Mouse (Mus musculus): ENCODE results near the gene Ankrd33. TPM values are rescaled to one million over a fixed set of nuclear protein-coding genes. Genes with fewer than 3 reads are reported as not detected.
A peak's percentile ranks its signal among the peaks of the same experiment; 100 is the strongest.

Ankrd33 gene
- polyA plus RNA-seq, 1 experiment from 2014 or later: not detected

DNA sequence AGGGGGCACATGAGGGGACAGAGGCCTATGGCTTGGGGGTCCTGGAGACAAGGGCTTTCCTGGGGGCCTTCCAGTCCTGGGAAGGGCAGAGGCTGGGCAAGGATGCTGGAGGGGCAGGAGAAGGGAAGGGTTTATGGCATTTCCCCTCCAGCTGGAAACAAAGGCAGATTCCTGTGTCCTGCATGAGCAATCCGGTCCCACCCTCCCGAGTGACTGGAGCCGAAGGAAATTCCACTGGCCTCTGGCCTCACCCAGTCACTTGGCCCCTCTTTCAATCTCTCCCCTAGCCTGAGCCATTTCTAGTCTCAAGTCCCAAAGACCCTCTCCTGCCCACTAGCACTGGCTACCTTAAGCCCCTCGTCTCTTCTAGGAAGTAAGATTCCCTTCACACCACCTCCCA, 7.6 kb downstream of the Ankrd33 start:
- Histone ChIP-seq H3K4me2 (no peak overlapping the region), H3K4me1 (ENCODE audit: control insufficient read depth, insufficient read depth, low read length) (peaks cover 5% of the 10 kb centered on the region; the same call in 1 of the 2 replicates), H3K9ac (ENCODE audit: low read depth, low read length) (no peak overlapping the region), H3K36me3 (ENCODE audit: control insufficient read depth, insufficient read depth, low read length) (no peaks in the 10 kb centered on the region), H3K9me3 (replicated peaks; ENCODE audit: control insufficient read depth, low read length) (no peaks in the 10 kb centered on the region), H3K4me3 (ENCODE audit: low read depth, low read length) (no peak overlapping the region), H3K27ac (ENCODE audit: low read depth, low read length) (no peak overlapping the region), H3K27me3 (ENCODE audit: control insufficient read depth, insufficient read depth, low read length) (peaks cover 13% of the 10 kb centered on the region)
- WGBS (ENCODE audit: insufficient replicate concordance): 42% methylated on average over 4 of the region's 4 CpGs
- no peak for ATAC-seq (replicated peaks; ENCODE audit: insufficient number of reproducible peaks, low FRiP score, low TSS enrichment)

DNA sequence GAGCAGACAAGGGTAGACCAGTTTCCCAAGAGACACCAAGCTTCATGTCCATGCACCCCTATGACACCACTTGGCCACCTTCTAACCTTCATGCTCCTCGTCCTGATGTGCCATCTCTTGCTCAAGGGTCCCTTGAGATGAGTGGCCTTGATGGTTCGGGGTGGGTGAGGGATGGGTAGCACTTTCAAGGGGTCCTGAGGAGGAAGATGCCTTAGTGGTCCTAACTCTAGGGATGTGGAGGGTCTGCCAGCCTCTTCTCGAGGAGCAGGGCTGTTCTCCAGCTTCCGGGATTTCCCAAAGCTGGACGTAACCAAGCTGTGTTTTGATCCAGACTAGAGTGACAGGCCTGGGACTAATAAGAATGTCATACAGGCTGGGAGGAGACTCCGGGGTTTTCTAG, 10.0 kb downstream of the Ankrd33 start:
- H3K27me3 ChIP-seq (ENCODE audit: control insufficient read depth, insufficient read depth, low read length): peaks cover 34% of the 10 kb centered on the region
- no peaks in the 10 kb centered on the region for H3K36me3 ChIP-seq (ENCODE audit: control insufficient read depth, insufficient read depth, low read length)
- no peak overlapping the region for H3K9ac ChIP-seq (ENCODE audit: low read depth, low read length)
- H3K27ac ChIP-seq (ENCODE audit: low read depth, low read length): no peak overlapping the region
- WGBS (ENCODE audit: insufficient replicate concordance): 85% methylated on average over 6 of the region's 6 CpGs
- H3K4me2 ChIP-seq: no peak overlapping the region
- no peak overlapping the region for H3K4me3 ChIP-seq (ENCODE audit: low read depth, low read length)
- peaks cover 18% of the 10 kb centered on the region for H3K4me1 ChIP-seq (ENCODE audit: control insufficient read depth, insufficient read depth, low read length)
- ATAC-seq (replicated peaks; ENCODE audit: insufficient number of reproducible peaks, low FRiP score, low TSS enrichment): no peak
- H3K9me3 ChIP-seq (replicated peaks; ENCODE audit: control insufficient read depth, low read length): no peaks in the 10 kb centered on the region

DNA sequence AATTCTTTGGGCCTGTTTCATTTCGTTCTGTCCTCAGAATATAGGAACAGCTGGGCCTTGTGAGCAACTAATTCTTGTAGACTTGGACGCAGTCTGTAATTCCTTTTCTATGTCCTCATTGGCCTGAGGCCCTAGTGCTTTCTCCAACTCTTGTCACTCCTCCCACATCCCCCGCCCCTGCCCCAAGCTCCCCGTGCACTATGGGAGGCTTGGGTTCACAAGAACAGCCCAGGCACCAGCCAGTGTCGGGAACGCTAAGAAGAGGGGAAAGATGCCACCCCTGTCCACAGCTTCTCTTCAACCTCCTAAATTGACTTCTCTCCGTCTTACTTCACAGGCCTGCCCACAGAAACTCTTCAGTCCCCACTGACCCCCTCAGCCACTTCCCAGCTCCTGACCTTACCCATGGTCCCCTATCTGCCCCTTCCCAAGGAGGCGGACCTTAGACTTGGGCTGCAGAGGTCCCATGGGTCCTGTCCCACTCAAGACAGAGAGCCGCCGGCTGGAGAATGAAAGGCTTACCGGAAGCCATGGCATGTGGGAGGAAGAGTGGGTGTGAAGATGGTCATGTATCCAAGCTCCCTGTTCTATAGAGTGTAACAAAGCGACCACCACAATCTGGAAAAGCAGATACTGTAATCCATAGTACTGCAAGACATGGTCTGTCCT, 11.5 kb downstream of the Ankrd33 start:
- 66% methylated on average over 12 of the region's 12 CpGs for WGBS (ENCODE audit: insufficient replicate concordance)
- H3K27ac ChIP-seq (ENCODE audit: low read depth, low read length): no peak overlapping the region

DNA sequence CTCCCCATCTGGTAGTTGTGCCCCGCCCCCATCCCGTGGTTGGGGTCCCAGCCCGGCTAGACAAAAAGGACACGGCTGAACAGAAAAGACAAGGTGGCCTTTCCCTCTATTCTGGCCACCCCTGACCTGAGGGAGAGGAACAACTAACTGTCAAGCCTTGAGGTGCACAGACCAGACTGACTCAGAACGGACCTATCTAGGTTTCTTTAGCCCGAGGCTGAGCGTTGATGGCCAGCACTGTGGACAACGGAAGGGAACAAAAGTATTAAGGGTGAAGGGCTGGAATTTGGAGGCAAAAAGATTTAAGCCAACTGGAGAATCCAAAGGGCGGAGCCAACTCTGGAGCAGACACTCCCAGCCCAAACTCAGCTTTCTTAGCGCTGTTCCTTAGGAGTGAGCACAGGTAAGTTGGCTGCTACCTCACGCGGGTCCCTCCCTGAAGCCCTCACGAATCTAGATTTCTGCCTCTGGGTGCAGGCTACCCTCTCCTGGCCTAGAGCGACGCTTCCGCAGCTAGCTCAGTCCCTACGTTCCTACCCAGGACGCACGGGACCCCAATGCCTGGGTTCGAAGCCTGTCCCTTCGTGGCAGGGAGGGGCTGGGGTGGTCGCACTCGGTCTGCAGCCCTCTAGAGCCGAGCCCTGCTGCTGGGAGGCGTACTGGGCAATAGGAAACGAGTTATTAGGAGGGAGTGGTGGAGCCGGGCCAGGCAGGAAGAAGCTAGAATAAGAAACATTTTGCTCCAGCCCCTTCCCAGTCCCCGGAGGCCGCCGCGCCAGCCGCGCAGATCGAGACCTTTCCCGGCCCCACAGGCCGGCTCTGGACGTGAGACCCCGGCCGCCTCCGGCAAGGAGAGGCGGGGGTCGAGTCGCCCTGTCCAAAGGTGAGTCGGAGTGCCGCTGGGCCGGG, 12.9 kb downstream of the Ankrd33 start, which contains the start of gene Acvrl1:
TSS of gene Acvrl1 (plus strand) at position 342 of the 909 bp plus-strand sequence.
- peak; percentile 40 for ATAC-seq (replicated peaks; ENCODE audit: insufficient number of reproducible peaks, low FRiP score, low TSS enrichment)
- H3K4me1 ChIP-seq (ENCODE audit: control insufficient read depth, insufficient read depth, low read length): peaks cover 29% of the 10 kb centered on the region
- H3K27me3 ChIP-seq (ENCODE audit: control insufficient read depth, insufficient read depth, low read length): peaks cover 34% of the 10 kb centered on the region
- peak within 1 kb of the TSS; percentile 86 for H3K4me2 ChIP-seq
- no peaks in the 10 kb centered on the region for H3K36me3 ChIP-seq (ENCODE audit: control insufficient read depth, insufficient read depth, low read length)
- no peak within 1 kb of the TSS for H3K27ac ChIP-seq (ENCODE audit: low read depth, low read length)
- H3K9ac ChIP-seq (ENCODE audit: low read depth, low read length): peak within 1 kb of the TSS; percentile 73
- WGBS (ENCODE audit: insufficient replicate concordance): 4% methylated on average over 46 of the region's 46 CpGs
- peak within 1 kb of the TSS; percentile 47 for H3K4me3 ChIP-seq (ENCODE audit: low read depth, low read length)
- H3K9me3 ChIP-seq (replicated peaks; ENCODE audit: control insufficient read depth, low read length): no peaks in the 10 kb centered on the region

More for the DNA sequence above, 11.5 kb downstream of the Ankrd33 start:
- H3K4me3 ChIP-seq (ENCODE audit: low read depth, low read length): no peak overlapping the region
- no peaks in the 10 kb centered on the region for H3K9me3 ChIP-seq (replicated peaks; ENCODE audit: control insufficient read depth, low read length)
- no peak overlapping the region for H3K9ac ChIP-seq (ENCODE audit: low read depth, low read length)
- H3K36me3 ChIP-seq (ENCODE audit: control insufficient read depth, insufficient read depth, low read length): no peaks in the 10 kb centered on the region
- peaks cover 34% of the 10 kb centered on the region for H3K27me3 ChIP-seq (ENCODE audit: control insufficient read depth, insufficient read depth, low read length)
- no peak for ATAC-seq (replicated peaks; ENCODE audit: insufficient number of reproducible peaks, low FRiP score, low TSS enrichment)
- H3K4me1 ChIP-seq (ENCODE audit: control insufficient read depth, insufficient read depth, low read length): peaks cover 25% of the 10 kb centered on the region
- no peak overlapping the region for H3K4me2 ChIP-seq

DNA sequence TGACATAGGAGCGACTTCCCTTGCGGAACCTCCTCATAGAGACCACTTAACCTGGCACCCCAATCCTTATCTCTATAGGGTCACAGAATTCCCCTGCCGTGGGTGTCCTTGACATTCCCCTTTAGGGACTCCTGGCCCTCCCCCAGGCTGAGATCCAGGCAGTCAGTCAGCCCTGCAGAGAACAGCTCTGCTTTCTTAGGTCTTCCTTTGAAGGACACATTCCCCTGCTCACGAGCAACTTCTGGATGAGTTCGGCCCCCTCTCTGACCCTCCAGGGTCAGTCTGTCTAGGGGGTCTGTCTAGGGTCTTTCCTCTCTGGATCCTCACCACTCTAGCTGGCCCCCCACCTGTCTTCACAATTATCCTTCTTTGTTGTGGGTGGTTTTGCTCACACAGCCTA, 13.9 kb downstream of the Ankrd33 start:
- no peaks in the 10 kb centered on the region for H3K36me3 ChIP-seq (ENCODE audit: control insufficient read depth, insufficient read depth, low read length)
- H3K27me3 ChIP-seq (ENCODE audit: control insufficient read depth, insufficient read depth, low read length): peaks cover 34% of the 10 kb centered on the region
- ATAC-seq (replicated peaks; ENCODE audit: insufficient number of reproducible peaks, low FRiP score, low TSS enrichment): no peak
- peak overlapping the region; percentile 86 for H3K4me2 ChIP-seq
- peak overlapping the region; percentile 73 for H3K9ac ChIP-seq (ENCODE audit: low read depth, low read length)
- H3K9me3 ChIP-seq (replicated peaks; ENCODE audit: control insufficient read depth, low read length): no peaks in the 10 kb centered on the region
- 11% methylated on average over 5 of the region's 5 CpGs for WGBS (ENCODE audit: insufficient replicate concordance)
- H3K27ac ChIP-seq (ENCODE audit: low read depth, low read length): no peak overlapping the region
- H3K4me1 ChIP-seq (ENCODE audit: control insufficient read depth, insufficient read depth, low read length): peaks cover 29% of the 10 kb centered on the region
- peak overlapping the region; percentile 47 for H3K4me3 ChIP-seq (ENCODE audit: low read depth, low read length)

DNA sequence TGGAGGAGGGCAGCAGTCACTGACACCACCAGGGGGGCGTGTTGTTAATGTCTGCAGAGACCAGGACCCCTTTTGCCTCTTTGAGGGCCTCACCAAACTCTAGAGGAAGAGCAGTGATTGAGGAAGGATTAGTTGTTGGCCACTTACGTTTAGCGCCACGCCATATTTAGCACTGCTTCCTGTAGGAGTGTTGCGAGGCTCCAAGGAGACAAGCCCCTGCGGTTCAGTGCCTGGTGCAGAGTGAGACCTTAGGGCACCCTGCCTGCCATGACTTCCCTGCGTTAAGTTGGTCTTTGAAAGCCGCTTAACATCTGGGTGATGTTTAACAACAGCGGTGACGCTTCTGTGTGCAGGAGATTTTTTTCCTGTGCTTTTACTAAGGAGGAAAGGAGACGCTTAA, 15.9 kb downstream of the Ankrd33 start:
- WGBS (ENCODE audit: insufficient replicate concordance): 11% methylated on average over 11 of the region's 11 CpGs
- Histone ChIP-seq H3K9ac (ENCODE audit: low read depth, low read length) (no peak overlapping the region), H3K4me2 (peak overlapping the region; percentile 1; the same call in 1 of the 2 replicates)

DNA sequence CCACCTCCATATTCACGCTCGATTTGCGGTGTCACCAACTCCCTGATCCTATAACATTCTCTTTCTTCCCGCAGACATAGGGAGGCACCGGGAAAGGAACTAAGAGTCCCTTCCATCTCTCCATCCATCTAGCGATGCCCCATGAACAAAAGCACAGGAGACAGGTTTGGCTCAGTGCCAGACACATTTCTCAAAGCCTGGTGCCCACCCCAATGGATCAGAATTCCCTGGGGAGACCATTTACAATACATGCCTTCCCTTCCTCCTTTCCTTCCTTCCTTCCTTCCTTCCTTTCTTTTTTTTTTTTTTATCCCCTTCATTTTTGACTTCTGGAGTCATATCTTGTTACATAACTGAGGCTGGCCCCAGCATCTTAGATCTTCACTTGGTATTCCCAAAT, 16.5 kb downstream of the Ankrd33 start:
- no peak overlapping the region for H3K9ac ChIP-seq (ENCODE audit: low read depth, low read length)
- no peak for ATAC-seq (replicated peaks; ENCODE audit: insufficient number of reproducible peaks, low FRiP score, low TSS enrichment)
- no peak overlapping the region for H3K27ac ChIP-seq (ENCODE audit: low read depth, low read length)
- peaks cover 38% of the 10 kb centered on the region for H3K27me3 ChIP-seq (ENCODE audit: control insufficient read depth, insufficient read depth, low read length)
- H3K36me3 ChIP-seq (ENCODE audit: control insufficient read depth, insufficient read depth, low read length): no peaks in the 10 kb centered on the region
- peaks cover 29% of the 10 kb centered on the region for H3K4me1 ChIP-seq (ENCODE audit: control insufficient read depth, insufficient read depth, low read length)
- H3K4me3 ChIP-seq (ENCODE audit: low read depth, low read length): no peak overlapping the region
- peak overlapping the region; percentile 1; the same call in 1 of the 2 replicates for H3K4me2 ChIP-seq
- H3K9me3 ChIP-seq (replicated peaks; ENCODE audit: control insufficient read depth, low read length): no peaks in the 10 kb centered on the region
- 58% methylated on average over 6 of the region's 6 CpGs for WGBS (ENCODE audit: insufficient replicate concordance)

More for the DNA sequence above, 15.9 kb downstream of the Ankrd33 start:
- Histone ChIP-seq H3K4me3 (ENCODE audit: low read depth, low read length) (no peak overlapping the region), H3K36me3 (ENCODE audit: control insufficient read depth, insufficient read depth, low read length) (no peaks in the 10 kb centered on the region), H3K27ac (ENCODE audit: low read depth, low read length) (no peak overlapping the region), H3K27me3 (ENCODE audit: control insufficient read depth, insufficient read depth, low read length) (peaks cover 39% of the 10 kb centered on the region), H3K9me3 (replicated peaks; ENCODE audit: control insufficient read depth, low read length) (no peaks in the 10 kb centered on the region), H3K4me1 (ENCODE audit: control insufficient read depth, insufficient read depth, low read length) (peaks cover 29% of the 10 kb centered on the region)
- no peak for ATAC-seq (replicated peaks; ENCODE audit: insufficient number of reproducible peaks, low FRiP score, low TSS enrichment)

DNA sequence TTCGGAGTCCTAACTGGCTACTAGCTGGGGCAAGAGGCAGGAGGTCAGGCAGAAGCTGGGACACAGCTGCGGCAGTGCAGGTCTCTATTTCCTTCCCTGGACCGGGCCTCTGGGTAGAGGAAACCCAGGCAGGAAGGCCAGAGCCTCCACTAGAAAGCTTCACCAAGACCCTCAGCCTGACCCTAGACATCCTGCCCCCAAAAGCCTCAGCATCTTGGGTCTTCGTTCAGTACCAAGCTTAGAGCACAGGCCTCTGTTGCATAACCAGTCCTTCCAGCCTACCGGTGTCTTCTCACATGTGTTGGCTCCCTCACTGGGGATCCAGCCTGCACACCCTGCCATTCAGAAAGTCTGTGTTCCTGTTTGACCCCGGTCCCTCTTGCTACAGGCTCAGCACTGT, 17.2 kb downstream of the Ankrd33 start:
- no peak overlapping the region for H3K9ac ChIP-seq (ENCODE audit: low read depth, low read length)
- no peak overlapping the region for H3K4me3 ChIP-seq (ENCODE audit: low read depth, low read length)
- ATAC-seq (replicated peaks; ENCODE audit: insufficient number of reproducible peaks, low FRiP score, low TSS enrichment): no peak
- H3K4me2 ChIP-seq: no peak overlapping the region
- H3K4me1 ChIP-seq (ENCODE audit: control insufficient read depth, insufficient read depth, low read length): peaks cover 29% of the 10 kb centered on the region
- 68% methylated on average over 6 of the region's 6 CpGs for WGBS (ENCODE audit: insufficient replicate concordance)
- H3K27ac ChIP-seq (ENCODE audit: low read depth, low read length): no peak overlapping the region
- no peaks in the 10 kb centered on the region for H3K36me3 ChIP-seq (ENCODE audit: control insufficient read depth, insufficient read depth, low read length)
- no peaks in the 10 kb centered on the region for H3K9me3 ChIP-seq (replicated peaks; ENCODE audit: control insufficient read depth, low read length)
- H3K27me3 ChIP-seq (ENCODE audit: control insufficient read depth, insufficient read depth, low read length): peaks cover 31% of the 10 kb centered on the region

Data from heart, embryonic 11.5 days (tissue).